Mouse (Mus musculus) kidney, adult 2 months (tissue): Measurements from ENCODE around the gene Tmem56. TPM values are rescaled to one million over a fixed set of nuclear protein-coding genes. Genes with fewer than 3 reads are reported as not detected.

ENCODE experiments used
- DNase-seq: peaks from one replicate; pipeline ENCODE4 v3.0.0; 2021
- H3K27ac ChIP-seq: fragments of 200-500 bp; 2 replicates; pipeline ENCODE4 v1.5.1; 2012; ENCODE audit warnings: low read depth, low read length, control low read depth, inconsistent platforms; ENCODE audit not compliant: insufficient read depth
- H3K27me3 ChIP-seq: fragments of 200-500 bp; replicated peaks from 2 replicates; pipeline ENCODE4 v1.6.1; 2012; ENCODE audit warnings: mild to moderate bottlenecking, moderate library complexity, low read length, inconsistent platforms; ENCODE audit not compliant: control insufficient read depth, insufficient read depth
- H3K36me3 ChIP-seq: fragments of 200-500 bp; 2 replicates; pipeline ENCODE4 v1.6.1; 2012; ENCODE audit warnings: mild to moderate bottlenecking, moderate library complexity, low read length, inconsistent platforms; ENCODE audit not compliant: control insufficient read depth, insufficient read depth
- H3K4me1 ChIP-seq: fragments of 200-500 bp; 2 replicates; pipeline ENCODE4 v1.6.1; 2011; ENCODE audit warnings: low read length; ENCODE audit not compliant: control insufficient read depth, insufficient read depth
- H3K4me3 ChIP-seq: fragments of 200-500 bp; 2 replicates; pipeline ENCODE4 v1.5.1; 2011; ENCODE audit warnings: mild to moderate bottlenecking, low read depth, low read length, control low read depth; ENCODE audit not compliant: insufficient read depth
- CTCF ChIP-seq: fragments of 200-500 bp; conservative IDR thresholded peaks from 2 replicates; pipeline ENCODE4 v1.5.1; 2011; ENCODE audit warnings: low read depth, mild to moderate bottlenecking, control low read depth, low read length, moderate library complexity, mixed read lengths; ENCODE audit not compliant: insufficient read depth, insufficient read length
- POLR2A ChIP-seq: fragments of 200-500 bp; IDR thresholded peaks from one replicate; pipeline ENCODE4 v1.6.1; 2011; ENCODE audit warnings: low read depth, low read length, control low read depth
- WGBS: fragments of 180-500 bp; shearing (Covaris S2); methylation state at CpG from one replicate; pipeline ENCODE4 v1.1.7; 2018; 5-methylcytosine and 5-hydroxymethylcytosine counted together
- polyA plus RNA-seq: library from polyadenylated mRNA; depleted of rRNA; stranded (reverse); fragments of >200 nt; gene quantifications from 2 replicates; pipeline ENCODE4 v1.2.3, GENCODE M21; 2012

Tmem56 gene
- polyA plus RNA-seq, 1 experiment = 2.7 TPM

DNA sequence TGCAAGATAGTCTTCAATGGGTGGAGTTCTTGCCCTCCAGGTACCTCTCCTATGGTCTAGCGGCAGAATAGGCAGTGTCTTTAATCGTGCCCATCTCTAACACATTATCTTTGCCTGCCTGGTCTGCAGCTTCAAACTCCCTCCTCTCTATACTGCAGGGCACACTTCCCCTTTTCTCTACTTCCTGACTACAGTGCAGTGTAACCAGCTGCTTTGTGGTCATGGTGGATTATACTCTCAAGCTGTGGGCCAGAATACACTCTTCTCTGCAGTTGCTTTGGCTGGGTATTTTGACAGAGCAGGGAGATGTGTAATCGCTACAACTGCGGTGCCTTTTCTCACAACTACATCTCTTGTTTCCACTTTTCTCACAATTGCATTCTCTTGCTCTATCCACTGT, 40.0 kb downstream of the Tmem56 start:
- no peak for DNase-seq
- Histone ChIP-seq H3K4me1 (no peaks in the 10 kb centered on the region), H3K36me3 (no peaks in the 10 kb centered on the region), H3K27me3 (no peaks in the 10 kb centered on the region), H3K27ac (no peak overlapping the region), H3K4me3 (no peak overlapping the region)
- TF ChIP-seq POLR2A (no peak), CTCF (no peak)
- WGBS = 71% methylated on average over 4 of the region's 4 CpGs

DNA sequence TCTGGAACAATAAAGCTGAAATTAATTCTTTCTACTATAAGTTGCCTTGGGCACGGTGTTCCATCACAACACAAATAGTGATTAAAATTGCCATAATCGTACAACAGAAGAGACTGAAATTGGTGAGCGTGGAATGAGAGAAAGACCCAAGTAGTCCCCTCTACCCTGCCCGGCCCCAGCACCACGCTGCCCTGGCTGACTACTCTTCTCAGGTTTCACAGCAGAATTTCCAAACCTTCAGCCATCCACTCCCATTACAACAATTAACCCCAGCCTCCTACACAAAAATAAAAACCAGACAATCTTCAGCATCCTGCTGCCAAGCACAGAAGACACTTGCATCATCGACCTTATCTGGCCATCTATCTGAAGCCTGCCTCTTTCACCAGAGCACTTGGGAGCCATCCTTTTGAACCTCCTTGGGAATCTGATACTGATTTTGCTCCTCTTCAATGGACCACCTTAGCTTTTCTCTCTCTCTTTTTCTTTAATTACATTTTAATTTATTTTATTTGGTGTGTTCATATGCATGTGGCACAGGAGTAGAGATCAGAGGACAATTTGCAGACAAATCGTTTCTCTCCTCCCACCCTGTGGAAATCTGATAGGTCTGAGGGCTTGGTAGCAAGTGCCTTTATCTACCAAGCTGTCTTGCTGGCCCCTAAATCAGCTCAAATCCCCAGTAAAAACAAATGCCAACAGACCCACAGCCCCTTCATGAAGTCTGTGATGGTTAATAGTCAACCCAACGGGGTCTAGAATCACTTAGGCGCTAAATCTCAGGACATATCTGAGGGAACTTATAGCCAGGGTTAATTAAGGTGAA, 40.6 kb downstream of the Tmem56 start:
- DNase-seq = no peak
- TF ChIP-seq POLR2A (no peak), CTCF (no peak)
- Histone ChIP-seq H3K4me1 (no peaks in the 10 kb centered on the region), H3K4me3 (no peak overlapping the region), H3K27me3 (no peaks in the 10 kb centered on the region), H3K27ac (no peak overlapping the region), H3K36me3 (no peaks in the 10 kb centered on the region)
- whole genome bisulfite sequencing = 55% methylated on average over 9 of the region's 9 CpGs

DNA sequence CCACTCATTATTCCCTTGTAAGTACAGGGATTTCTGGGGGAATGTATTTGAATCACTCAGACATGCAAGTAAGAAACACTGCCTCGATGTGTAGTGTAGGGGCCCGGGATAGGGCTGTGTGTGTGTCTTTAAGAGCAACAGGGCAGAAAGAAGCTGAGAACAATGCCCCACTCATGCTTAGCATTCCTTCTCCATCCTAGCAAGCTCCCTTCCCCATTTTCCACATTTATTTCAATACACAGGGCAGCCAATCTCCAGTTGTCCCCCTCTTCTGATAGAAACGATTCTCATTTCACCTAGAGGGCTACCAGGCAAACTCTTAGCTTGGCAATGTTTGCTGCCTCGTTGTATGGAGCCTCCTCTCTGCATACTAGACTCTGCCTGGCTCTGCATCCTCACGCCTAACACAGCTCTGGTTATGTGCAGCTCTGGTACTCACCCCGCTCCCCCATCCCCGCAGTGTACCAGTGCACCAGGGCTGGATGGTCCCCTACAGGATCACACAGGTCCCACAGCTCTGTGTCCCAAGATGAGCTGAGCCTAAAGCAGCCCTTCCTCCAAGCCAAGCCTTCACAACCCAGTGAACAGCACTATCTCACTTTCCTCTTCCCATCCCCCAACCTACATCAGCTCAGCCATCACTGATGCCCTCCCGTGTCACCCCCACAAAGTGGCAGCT, 42.4 kb downstream of the Tmem56 start:
- no peak overlapping the region for H3K4me3 ChIP-seq
- DNase-seq = no peak
- H3K4me1 ChIP-seq = no peaks in the 10 kb centered on the region
- H3K36me3 ChIP-seq = no peaks in the 10 kb centered on the region
- TF ChIP-seq CTCF = no peak
- TF ChIP-seq POLR2A = no peak
- no peak overlapping the region for H3K27ac ChIP-seq
- no peaks in the 10 kb centered on the region for H3K27me3 ChIP-seq
- WGBS = 49% methylated on average over 8 of the region's 8 CpGs

DNA sequence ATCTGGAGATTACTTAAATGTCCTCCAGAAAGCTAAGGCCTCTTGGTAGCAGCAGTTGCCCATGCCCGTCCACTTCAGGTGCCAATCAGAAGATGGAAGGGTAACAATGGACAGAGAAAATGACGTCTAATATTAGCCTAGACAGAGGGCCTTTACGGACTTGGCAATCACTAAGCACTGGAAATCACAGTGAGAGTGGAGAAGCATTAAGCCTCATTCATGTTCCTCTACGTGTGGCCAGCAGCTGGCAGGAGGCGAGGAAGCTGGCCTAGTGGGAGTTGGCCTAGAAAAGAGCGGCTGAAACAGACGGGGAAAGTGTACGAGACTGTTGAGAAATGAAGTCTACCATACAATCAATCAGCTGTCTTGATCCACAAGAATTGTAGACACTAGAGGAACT, 43.8 kb downstream of the Tmem56 start:
- DNase-seq = no peak
- H3K36me3 ChIP-seq = no peaks in the 10 kb centered on the region
- no peak overlapping the region for H3K27ac ChIP-seq
- H3K4me3 ChIP-seq = no peak overlapping the region
- H3K27me3 ChIP-seq = no peaks in the 10 kb centered on the region
- 86% methylated on average over 8 of the region's 8 CpGs for WGBS
- H3K4me1 ChIP-seq = no peaks in the 10 kb centered on the region
- TF ChIP-seq CTCF (no peak), POLR2A (no peak)

DNA sequence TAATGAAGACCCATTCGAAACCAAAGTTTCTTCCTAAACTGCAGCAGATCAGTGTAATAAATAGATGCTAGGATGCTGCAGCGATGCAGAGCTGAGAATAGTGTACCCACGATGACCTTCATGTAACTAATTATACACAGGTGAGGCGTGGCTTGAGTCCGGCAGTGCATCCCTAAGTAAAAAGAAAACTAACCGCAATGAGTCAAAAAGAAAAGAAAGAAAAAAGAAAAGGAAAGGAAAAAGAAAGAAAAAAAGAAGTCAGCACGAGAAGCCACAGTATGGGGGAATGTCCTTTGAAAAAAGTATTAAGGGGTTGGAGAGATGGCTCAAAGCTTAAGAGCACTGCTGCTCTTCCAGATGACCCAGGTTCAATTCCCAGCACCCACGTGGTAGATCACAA, 58.1 kb downstream of the Tmem56 start:
- TF ChIP-seq CTCF (no peak), POLR2A (no peak)
- H3K27me3 ChIP-seq = no peaks in the 10 kb centered on the region
- no peak overlapping the region for H3K4me3 ChIP-seq
- DNase-seq = no peak
- no peaks in the 10 kb centered on the region for H3K4me1 ChIP-seq
- H3K27ac ChIP-seq = no peak overlapping the region
- no peaks in the 10 kb centered on the region for H3K36me3 ChIP-seq
- WGBS = 94% methylated on average over 8 of the region's 8 CpGs

DNA sequence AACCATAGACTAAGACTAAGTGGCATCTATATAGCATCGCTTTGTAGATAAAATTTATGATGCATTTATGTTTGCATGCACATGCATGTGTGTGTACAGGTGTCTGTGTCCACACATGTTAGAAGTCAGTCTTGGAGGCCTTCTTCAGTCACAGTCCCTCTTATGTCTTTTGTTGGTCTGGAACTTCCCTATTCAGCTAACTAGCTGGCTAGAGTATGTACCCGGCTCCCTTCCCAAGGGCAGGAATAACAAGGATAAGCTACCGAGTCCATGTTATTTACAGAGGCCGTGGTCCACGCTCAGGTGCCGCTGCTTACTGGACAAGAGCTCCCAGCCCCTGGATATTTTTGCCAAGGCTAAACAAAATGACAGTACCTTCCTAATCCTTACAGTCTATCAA, 58.7 kb downstream of the Tmem56 start:
- no peaks in the 10 kb centered on the region for H3K36me3 ChIP-seq
- 94% methylated on average over 6 of the region's 6 CpGs for WGBS
- H3K27me3 ChIP-seq = no peaks in the 10 kb centered on the region
- no peak overlapping the region for H3K4me3 ChIP-seq
- no peaks in the 10 kb centered on the region for H3K4me1 ChIP-seq
- no peak for DNase-seq
- no peak for TF ChIP-seq POLR2A
- TF ChIP-seq CTCF = no peak
- H3K27ac ChIP-seq = no peak overlapping the region

DNA sequence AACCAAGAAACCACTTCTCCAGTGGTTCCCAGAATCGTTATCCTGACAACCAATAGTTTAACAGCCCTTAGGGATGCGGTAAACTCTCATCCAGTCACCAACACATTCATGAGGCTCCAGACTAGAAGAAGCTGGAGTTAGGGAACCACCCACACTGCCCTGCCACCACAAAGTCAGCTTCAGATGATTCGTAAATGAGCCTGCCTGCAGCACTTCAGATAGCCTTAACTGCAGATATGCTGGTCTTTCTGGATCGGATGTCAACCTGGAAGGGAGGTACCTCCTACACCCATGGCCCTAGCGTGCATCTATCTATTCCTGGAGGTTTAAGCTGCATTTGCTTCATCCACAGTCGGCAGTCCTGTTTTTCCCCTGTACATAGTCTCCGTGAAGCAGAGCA, 60.9 kb downstream of the Tmem56 start:
- TF ChIP-seq POLR2A = no peak
- TF ChIP-seq CTCF = no peak

More for the DNA sequence above, 60.9 kb downstream of the Tmem56 start:
- Histone ChIP-seq H3K4me1 (no peaks in the 10 kb centered on the region), H3K4me3 (no peak overlapping the region), H3K27ac (no peak overlapping the region), H3K27me3 (no peaks in the 10 kb centered on the region), H3K36me3 (no peaks in the 10 kb centered on the region)
- 63% methylated on average over 7 of the region's 7 CpGs for WGBS
- no peak for DNase-seq
